Mouse (Mus musculus): Measurements from ENCODE around the gene Rbms3. TPM values are rescaled to one million over a fixed set of nuclear protein-coding genes. Genes with fewer than 3 reads are reported as not detected.

Gene Rbms3
- total RNA-seq, 1 experiment from 2014 or later = not detected

DNA sequence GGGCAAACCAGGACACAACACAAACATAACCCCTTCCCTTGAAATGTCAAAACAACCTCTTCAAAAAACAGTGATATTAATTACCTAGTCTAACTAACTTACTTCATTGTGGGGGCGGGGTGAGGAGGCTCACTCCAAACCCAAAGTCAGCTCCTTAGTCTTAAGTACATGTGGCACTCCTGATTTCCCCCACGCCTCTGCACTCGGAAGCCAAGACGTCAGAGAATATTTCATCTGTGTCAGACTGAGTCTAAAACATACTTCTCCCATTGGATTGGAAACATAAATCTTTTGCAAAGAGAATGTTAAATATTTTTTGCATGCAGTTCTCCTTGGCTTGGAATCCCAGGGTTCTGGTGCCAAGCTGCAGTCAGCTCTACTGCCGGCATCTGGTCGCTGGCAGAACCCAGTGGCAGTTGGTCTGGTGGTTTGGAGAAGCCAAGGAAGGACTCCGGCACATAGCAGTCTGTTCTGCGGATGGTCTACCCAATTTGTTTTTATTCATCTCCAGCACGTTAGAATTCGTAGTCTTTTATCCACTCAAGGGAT, 512.5 kb downstream of the Rbms3 start:
- ATAC-seq (replicated peaks in 1 of 2; ENCODE audit: insufficient read depth in 1 of 2, low FRiP score in 2 of 2, low TSS enrichment in 1 of 2, low read depth in 1 of 2, poor library complexity in 2 of 2, severe bottlenecking in 2 of 2) = no peak

DNA sequence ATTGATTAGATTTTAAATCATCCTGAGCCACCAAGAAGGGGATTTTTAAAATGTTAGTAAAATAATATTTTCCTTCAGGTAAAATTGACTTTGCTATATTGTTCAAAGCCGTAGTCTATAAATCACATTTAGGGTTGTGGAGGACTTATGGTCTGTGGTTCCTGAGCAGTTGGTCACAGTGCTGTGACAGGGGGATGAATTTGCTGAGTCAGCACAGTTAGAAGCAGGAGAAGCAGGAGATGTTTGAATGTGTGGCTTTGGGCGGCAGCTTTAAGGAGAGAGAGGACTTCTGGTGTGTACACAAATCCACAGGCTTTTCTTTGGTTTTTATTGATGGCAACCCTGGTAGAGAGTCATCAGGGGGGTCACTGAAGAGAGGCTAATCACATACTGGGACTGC, 514.1 kb downstream of the Rbms3 start:
- ATAC-seq (replicated peaks in 1 of 2; ENCODE audit: insufficient read depth in 1 of 2, low FRiP score in 2 of 2, low TSS enrichment in 1 of 2, low read depth in 1 of 2, poor library complexity in 2 of 2, severe bottlenecking in 2 of 2) = no peak

DNA sequence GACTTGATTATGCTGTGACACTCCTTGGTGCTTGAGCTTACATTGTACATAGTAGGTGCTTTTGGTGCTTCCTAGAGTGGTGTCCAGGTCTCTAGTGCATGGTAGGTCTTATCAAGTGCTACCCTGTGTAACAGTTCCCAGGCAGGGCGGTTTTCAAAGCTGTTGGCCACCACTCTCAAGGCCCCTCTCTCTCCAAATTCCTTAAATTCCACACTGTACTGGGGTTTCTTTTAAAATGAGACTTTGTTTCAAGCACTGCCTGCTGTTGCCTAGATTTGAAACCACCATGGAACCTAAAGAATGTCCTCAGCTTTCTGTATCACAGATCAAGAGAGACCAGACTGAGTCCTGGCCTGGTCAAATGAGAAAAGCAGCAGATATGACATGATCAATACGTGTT, 516.1 kb downstream of the Rbms3 start:
- ATAC-seq (replicated peaks in 1 of 2; ENCODE audit: insufficient read depth in 1 of 2, low FRiP score in 2 of 2, low TSS enrichment in 1 of 2, low read depth in 1 of 2, poor library complexity in 2 of 2, severe bottlenecking in 2 of 2) = no peak

GRCm38 (mm10) chr9:117107926-117108325, 521.8 kb downstream of the Rbms3 start:
- no peak for ATAC-seq (replicated peaks in 1 of 2; ENCODE audit: insufficient read depth in 1 of 2, low FRiP score in 2 of 2, low TSS enrichment in 1 of 2, low read depth in 1 of 2, poor library complexity in 2 of 2, severe bottlenecking in 2 of 2)

GRCm38 (mm10) chr9:117102198-117102930, 527.3 kb downstream of the Rbms3 start:
- ATAC-seq (replicated peaks in 1 of 2; ENCODE audit: insufficient read depth in 1 of 2, low FRiP score in 2 of 2, low TSS enrichment in 1 of 2, low read depth in 1 of 2, poor library complexity in 2 of 2, severe bottlenecking in 2 of 2) = no peak

DNA sequence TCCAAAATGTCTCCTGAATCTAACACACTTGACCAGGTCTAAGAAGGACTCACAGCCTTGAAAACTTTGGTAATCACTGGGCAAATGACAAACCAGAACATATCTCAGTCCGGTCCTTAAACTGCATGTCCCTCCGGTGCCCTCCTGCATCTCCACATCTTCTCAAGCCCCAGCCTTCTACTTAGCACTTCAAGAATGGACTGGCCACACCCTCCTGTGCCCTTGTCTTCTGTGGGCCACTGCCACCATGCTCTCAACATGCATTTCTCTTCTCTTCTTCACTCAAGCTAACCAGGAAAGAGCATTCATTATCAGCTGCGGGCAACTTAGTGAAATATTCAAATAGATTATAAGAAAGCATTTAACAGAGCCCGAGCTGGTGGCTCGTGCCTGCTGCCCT, 529.5 kb downstream of the Rbms3 start:
- no peak for ATAC-seq (replicated peaks in 1 of 2; ENCODE audit: insufficient read depth in 1 of 2, low FRiP score in 2 of 2, low TSS enrichment in 1 of 2, low read depth in 1 of 2, poor library complexity in 2 of 2, severe bottlenecking in 2 of 2)

DNA sequence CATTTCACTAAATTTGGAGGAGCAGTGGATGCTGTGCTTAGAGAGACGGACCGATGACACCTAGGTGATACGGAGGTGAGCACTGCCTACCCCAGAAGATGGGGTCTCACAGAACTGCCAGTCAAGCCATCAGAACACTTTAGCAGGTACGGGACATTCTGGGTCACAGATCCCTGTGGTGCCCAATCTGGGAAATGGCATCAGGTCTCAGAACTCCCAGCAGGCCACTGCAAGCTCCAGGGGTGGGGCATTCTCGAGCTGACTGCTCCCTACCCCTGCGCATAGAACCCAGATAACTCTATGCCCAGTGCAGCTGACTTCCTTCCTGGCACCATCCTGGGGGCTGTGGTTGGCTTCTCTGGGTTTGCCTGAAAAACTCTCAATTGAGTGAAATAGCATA, 536.2 kb downstream of the Rbms3 start:
- ATAC-seq (replicated peaks in 1 of 2; ENCODE audit: insufficient read depth in 1 of 2, low FRiP score in 2 of 2, low TSS enrichment in 1 of 2, low read depth in 1 of 2, poor library complexity in 2 of 2, severe bottlenecking in 2 of 2) = no peak

GRCm38 (mm10) chr9:117092177-117092555, 537.5 kb downstream of the Rbms3 start:
- ATAC-seq (replicated peaks in 1 of 2; ENCODE audit: insufficient read depth in 1 of 2, low FRiP score in 2 of 2, low TSS enrichment in 1 of 2, low read depth in 1 of 2, poor library complexity in 2 of 2, severe bottlenecking in 2 of 2) = no peak

DNA sequence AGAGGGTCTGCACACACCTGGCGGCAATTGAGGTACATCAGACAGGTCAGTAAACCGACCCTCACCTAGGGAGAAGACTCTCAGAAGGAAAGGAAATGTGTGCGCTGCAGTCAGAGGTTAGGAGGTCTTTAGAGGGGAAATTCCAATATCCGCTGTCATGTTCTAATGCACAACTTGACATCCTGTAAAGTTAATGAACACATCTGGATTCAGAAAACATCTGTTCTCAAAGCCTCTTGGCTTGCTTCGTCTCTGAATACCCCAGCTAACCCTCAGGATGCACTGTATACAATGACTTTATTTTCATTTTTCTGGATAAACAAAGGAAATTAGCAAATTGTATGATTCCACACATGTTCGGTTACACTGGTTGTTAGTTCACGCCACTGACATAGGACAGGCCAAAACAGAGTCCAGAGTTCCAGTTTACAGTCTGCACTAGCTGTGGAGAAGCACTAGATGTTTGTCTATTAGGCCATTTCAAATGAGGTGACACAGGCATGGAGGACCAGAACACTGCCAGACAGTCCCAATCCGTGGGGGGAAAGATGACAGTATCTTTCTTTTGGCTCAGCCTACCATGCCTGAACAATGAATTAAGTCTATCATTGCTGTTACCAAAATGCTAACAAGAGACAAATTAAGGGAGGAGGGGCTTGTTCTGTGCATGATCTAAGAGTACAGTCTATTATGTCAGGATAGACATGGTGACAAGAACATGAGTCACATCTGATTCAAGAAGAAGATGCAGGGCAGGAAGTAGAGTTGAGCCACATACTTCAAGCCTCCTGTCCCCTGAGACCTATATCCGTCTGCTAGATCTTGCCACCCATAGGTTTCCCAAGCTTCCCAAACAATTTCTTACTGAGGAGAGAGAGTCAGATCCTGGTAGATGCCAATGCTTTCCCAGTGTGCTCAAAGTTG, 538.2 kb downstream of the Rbms3 start:
- ATAC-seq (replicated peaks in 1 of 2; ENCODE audit: insufficient read depth in 1 of 2, low FRiP score in 2 of 2, low TSS enrichment in 1 of 2, low read depth in 1 of 2, poor library complexity in 2 of 2, severe bottlenecking in 2 of 2) = no peak

DNA sequence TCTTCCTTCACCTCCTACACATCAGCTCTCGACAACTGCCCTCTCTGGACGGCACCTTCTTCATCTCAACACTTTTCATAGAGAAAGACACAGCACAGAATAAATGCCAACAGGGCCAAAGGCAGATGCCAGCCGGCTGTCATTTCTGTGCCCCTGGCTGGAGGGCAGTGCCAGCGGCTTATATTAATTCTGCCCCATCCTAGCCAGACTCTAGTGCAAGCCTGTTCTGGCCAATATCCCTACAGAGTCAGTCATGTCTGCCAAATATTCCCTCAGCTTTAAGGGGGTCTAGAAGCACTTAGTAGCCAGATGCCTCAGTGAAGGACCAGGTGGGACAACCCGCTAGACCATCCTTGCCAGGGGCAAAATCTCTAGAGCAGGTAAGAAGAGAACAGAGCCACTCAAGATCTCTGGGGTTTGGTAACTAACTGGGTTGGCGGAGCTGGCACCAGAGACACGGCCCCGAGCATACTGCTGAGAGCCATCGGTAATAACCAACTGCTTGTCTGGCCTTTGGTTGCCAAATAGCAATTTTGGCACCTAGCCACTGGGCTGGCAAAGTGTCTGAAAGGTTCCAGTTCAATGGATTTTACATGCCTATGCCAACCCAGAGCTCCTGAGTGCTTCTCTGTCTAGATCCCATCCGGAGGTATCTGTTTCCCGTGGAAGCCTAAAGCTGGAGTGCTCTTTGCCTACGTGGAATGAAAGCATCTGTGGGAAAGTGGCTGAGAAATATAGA, 540.1 kb downstream of the Rbms3 start:
- no peak for ATAC-seq (replicated peaks in 1 of 2; ENCODE audit: insufficient read depth in 1 of 2, low FRiP score in 2 of 2, low TSS enrichment in 1 of 2, low read depth in 1 of 2, poor library complexity in 2 of 2, severe bottlenecking in 2 of 2)

DNA sequence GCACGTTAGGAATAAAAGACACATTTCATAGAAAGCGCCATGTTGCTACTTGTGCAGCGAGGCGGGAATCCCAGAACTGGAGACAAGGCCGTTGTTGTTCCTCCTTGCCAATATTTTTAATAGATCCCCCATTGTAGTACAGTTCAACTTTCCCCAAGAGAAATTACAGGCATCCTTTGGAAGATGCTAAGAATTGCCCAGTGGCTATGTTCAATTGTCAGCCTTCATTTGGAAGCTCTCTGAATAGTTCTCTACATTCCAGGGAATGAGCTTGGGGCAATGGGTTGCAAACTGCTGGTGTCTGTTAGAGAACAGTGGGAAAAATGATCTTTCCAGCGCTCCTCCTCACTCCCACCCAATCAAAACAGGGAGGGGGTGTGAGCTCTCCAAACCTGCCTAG, 541.4 kb downstream of the Rbms3 start:
- no peak for ATAC-seq (replicated peaks in 1 of 2; ENCODE audit: insufficient read depth in 1 of 2, low FRiP score in 2 of 2, low TSS enrichment in 1 of 2, low read depth in 1 of 2, poor library complexity in 2 of 2, severe bottlenecking in 2 of 2)

GRCm38 (mm10) chr9:117085706-117086105, 544.0 kb downstream of the Rbms3 start:
- no peak for ATAC-seq (replicated peaks in 1 of 2; ENCODE audit: insufficient read depth in 1 of 2, low FRiP score in 2 of 2, low TSS enrichment in 1 of 2, low read depth in 1 of 2, poor library complexity in 2 of 2, severe bottlenecking in 2 of 2)

- no peak for ATAC-seq (replicated peaks in 1 of 2; ENCODE audit: insufficient read depth in 1 of 2, low FRiP score in 2 of 2, low TSS enrichment in 1 of 2, low read depth in 1 of 2, poor library complexity in 2 of 2, severe bottlenecking in 2 of 2)
These were observed 545.2 kb downstream of the Rbms3 start for GRCm38 (mm10) chr9:117084471-117084870.

- ATAC-seq (replicated peaks in 1 of 2; ENCODE audit: insufficient read depth in 1 of 2, low FRiP score in 2 of 2, low TSS enrichment in 1 of 2, low read depth in 1 of 2, poor library complexity in 2 of 2, severe bottlenecking in 2 of 2) = no peak
These were observed 550.2 kb downstream of the Rbms3 start for GRCm38 (mm10) chr9:117079471-117079870.

GRCm38 (mm10) chr9:117077548-117077947, 552.2 kb downstream of the Rbms3 start:
- no peak for ATAC-seq (replicated peaks in 1 of 2; ENCODE audit: insufficient read depth in 1 of 2, low FRiP score in 2 of 2, low TSS enrichment in 1 of 2, low read depth in 1 of 2, poor library complexity in 2 of 2, severe bottlenecking in 2 of 2)

DNA sequence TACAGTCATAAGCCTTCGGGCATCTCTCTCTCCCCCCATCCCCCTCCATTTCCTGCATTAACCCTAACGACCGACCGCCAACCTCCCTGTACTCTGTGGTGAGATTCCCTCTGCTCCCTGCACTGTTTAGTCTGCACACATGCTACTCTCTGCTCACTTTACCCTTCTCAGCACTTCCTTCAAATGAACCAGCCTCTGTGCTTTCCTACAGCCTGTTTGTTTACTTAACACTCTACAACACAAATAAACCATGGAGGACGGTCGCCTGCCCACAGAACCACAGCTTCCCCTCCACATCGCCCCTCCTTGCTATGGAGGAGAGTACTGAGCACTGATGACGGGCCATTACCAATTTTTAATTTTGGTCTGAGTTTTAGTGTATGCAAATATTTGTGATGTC, 552.9 kb downstream of the Rbms3 start:
- peak; percentile 42 to 59; a peak in 3 of 4 replicates for ATAC-seq (replicated peaks in 1 of 2; ENCODE audit: insufficient read depth in 1 of 2, low FRiP score in 2 of 2, low TSS enrichment in 1 of 2, low read depth in 1 of 2, poor library complexity in 2 of 2, severe bottlenecking in 2 of 2)

GRCm38 (mm10) chr9:117072433-117073099, 557.1 kb downstream of the Rbms3 start:
- no peak for ATAC-seq (replicated peaks in 1 of 2; ENCODE audit: insufficient read depth in 1 of 2, low FRiP score in 2 of 2, low TSS enrichment in 1 of 2, low read depth in 1 of 2, poor library complexity in 2 of 2, severe bottlenecking in 2 of 2)

All from hematopoietic stem cell, adult 5-6 weeks (primary cell).